Mouse (Mus musculus) embryonic facial prominence, embryonic 10.5 days (tissue): ENCODE measurements around the gene Dnajb2. TPM values are rescaled to one million over a fixed set of nuclear protein-coding genes. Genes with fewer than 3 reads are reported as not detected.

Experiments
- DNase-seq: peaks from one replicate; pipeline ENCODE4 v3.0.0-alpha.2; 2017; ENCODE audit warnings: low spot score
- H3K27ac ChIP-seq: fragments of 300-500 bp; sonication (generic); replicated peaks from 2 replicates; pipeline ENCODE4 v1.5.1; 2016; ENCODE audit warnings: mild to moderate bottlenecking
- H3K27me3 ChIP-seq: fragments of 300-500 bp; sonication (generic); replicated peaks from 2 replicates; pipeline ENCODE4 v1.6.1; 2016; ENCODE audit warnings: low read depth, mild to moderate bottlenecking; ENCODE audit not compliant: poor library complexity, severe bottlenecking
- H3K36me3 ChIP-seq: fragments of 300-500 bp; sonication (generic); replicated peaks from 2 replicates; pipeline ENCODE4 v1.6.1; 2016; ENCODE audit warnings: mild to moderate bottlenecking, moderate library complexity
- H3K4me1 ChIP-seq: fragments of 300-500 bp; sonication (generic); 2 replicates; pipeline ENCODE4 v1.6.1; 2016
- H3K4me3 ChIP-seq: fragments of 300-500 bp; sonication (generic); 2 replicates; pipeline ENCODE4 v1.5.1; 2016; ENCODE audit warnings: mild to moderate bottlenecking, moderate library complexity
- H3K9me3 ChIP-seq: fragments of 300-500 bp; sonication (generic); 2 replicates; pipeline ENCODE4 v1.6.1; 2016; ENCODE audit warnings: mild to moderate bottlenecking
- WGBS: fragments of 180-500 bp; shearing (Covaris S2); methylation state at CpG from one replicate; pipeline ENCODE4 v1.1.7; 2016; 5-methylcytosine and 5-hydroxymethylcytosine counted together
- polyA plus RNA-seq: library from polyadenylated mRNA; unstranded; fragments of >200 nt; fragmentation: Nextera tagmentation; extraction: Ambion mirVana; gene quantifications from 2 replicates; pipeline ENCODE4 v1.2.1, GENCODE M21; 2016

The Dnajb2 gene
- polyA plus RNA-seq, 1 experiment from 2014 or later = 27.0 TPM

DNA sequence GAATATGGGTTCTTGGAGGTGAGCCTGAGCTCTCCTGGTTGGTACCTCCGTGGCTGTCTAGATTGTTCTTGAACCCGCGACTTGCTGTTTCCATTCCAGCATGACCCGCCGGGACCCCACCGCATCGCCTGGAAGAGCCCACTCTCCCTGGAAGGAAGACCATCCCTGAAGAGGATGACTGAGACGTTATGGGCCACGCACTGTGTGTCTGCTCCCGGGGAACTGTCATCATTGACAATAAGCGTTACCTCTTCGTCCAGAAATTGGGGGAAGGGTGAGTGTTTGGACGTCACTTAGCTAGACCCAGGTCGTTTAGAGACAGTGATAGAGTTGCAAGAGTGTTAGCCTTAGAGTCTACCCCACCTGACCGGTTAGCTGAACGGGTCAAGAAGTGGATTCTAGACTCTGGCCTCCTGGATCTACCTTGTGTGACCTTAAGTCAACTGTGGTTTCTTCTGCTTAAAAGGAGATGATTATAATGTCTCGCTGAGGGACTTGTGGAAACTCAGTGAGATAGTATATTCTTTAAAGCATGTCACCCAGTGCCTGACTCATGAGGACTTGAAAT, 25.0 kb upstream of the Dnajb2 start:
- Histone ChIP-seq H3K4me3 (peak overlapping the region; percentile 82), H3K4me1 (peaks cover 42% of the 10 kb centered on the region), H3K9me3 (no peaks in the 10 kb centered on the region), H3K36me3 (peaks cover 45% of the 10 kb centered on the region), H3K27me3 (peaks cover 28% of the 10 kb centered on the region), H3K27ac (peak overlapping the region; percentile 89)
- 14% methylated on average over 17 of the region's 17 CpGs for WGBS
- no peak for DNase-seq

DNA sequence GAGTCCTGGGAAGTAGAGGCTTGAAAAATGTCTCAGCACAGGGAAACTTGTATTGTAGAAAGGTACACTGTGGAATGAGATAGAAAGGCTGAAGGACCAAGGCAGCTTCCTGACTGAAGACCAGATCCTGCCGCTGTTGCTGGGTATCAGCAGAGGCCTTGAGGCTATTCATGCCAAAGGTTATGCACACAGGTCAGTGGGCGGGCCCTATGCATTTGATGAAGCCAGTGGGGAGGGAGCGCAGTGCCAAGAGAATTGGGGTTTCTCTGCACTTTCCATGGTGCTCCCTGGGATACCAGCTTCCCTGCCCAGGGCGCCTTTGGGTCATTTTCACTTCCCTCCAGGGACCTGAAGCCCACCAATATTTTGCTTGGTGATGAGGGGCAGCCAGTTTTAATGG, 23.7 kb upstream of the Dnajb2 start:
- H3K36me3 ChIP-seq = peaks cover 45% of the 10 kb centered on the region
- H3K27ac ChIP-seq = no peak overlapping the region
- peaks cover 41% of the 10 kb centered on the region for H3K27me3 ChIP-seq
- DNase-seq = no peak
- no peaks in the 10 kb centered on the region for H3K9me3 ChIP-seq
- peaks cover 45% of the 10 kb centered on the region for H3K4me1 ChIP-seq
- 73% methylated on average over 4 of the region's 4 CpGs for WGBS
- peak overlapping the region; percentile 82 for H3K4me3 ChIP-seq

DNA sequence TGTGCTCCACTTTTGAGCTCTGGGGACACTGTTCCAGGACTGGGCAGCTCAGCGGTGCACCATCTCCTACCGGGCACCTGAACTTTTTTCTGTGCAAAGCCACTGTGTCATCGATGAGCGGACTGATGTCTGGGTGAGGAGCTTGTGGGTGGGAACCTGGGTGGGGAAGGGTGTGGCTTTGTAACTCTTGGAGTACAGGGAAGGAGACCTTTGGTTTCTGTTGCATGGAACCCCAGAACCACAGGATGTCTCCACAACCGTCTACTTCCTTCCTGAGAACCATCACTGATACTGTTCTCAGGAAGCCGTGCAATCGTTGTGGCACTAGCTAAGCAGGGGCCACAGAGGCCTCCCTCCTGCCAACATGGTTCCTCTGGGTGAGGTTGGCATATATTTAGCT, 23.1 kb upstream of the Dnajb2 start:
- 93% methylated on average over 7 of the region's 7 CpGs for WGBS
- DNase-seq = no peak
- H3K4me1 ChIP-seq = peaks cover 49% of the 10 kb centered on the region
- peaks cover 45% of the 10 kb centered on the region for H3K36me3 ChIP-seq
- H3K27ac ChIP-seq = no peak overlapping the region
- no peaks in the 10 kb centered on the region for H3K9me3 ChIP-seq
- peaks cover 45% of the 10 kb centered on the region for H3K27me3 ChIP-seq
- no peak overlapping the region for H3K4me3 ChIP-seq

DNA sequence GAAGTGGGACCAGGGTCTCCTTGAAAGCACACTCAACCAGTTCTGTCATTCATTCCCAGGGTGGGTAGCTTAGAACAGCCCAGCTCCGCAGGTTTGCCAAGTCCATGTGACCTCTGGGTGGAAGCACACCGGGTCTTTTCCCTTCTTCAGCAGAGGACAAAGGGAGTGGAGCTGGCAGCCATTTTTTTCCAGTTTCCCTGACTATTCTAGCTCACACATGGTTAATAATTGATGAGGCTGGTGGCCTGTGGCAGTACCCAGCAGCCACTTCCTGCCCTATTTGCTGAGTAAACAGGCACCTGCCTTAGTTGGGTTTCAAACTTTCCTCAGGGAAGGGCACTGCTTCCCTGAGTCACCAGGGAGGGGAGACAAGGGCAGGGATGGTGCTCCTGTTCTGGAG, 21.8 kb upstream of the Dnajb2 start:
- peaks cover 46% of the 10 kb centered on the region for H3K27me3 ChIP-seq
- peaks cover 51% of the 10 kb centered on the region for H3K4me1 ChIP-seq
- no peaks in the 10 kb centered on the region for H3K9me3 ChIP-seq
- peaks cover 45% of the 10 kb centered on the region for H3K36me3 ChIP-seq
- no peak overlapping the region for H3K27ac ChIP-seq
- no peak overlapping the region for H3K4me3 ChIP-seq
- no peak for DNase-seq
- 83% methylated on average over 2 of the region's 2 CpGs for WGBS

DNA sequence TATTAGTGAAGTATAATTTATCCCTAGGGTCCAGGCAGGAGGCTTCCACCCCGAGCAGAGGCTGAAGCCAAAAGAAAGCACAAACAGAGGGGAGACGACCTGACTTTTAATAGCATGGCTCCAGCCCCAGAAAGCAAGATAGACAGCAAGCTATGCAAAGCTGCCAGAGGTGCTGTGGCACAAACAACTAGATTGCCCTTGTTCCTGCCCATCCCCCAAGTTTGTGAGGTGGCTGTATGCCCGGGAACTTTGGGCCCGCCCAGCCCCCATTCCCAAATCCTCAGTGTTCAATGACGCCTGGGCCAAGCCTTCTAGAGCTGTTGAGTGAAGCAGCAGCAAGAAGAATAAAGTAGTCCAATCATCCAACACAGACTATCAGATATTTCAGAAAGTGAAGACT, 21.3 kb upstream of the Dnajb2 start:
- no peak for DNase-seq
- Histone ChIP-seq H3K27ac (no peak overlapping the region), H3K4me1 (peaks cover 51% of the 10 kb centered on the region), H3K4me3 (no peak overlapping the region), H3K9me3 (no peaks in the 10 kb centered on the region), H3K27me3 (peaks cover 48% of the 10 kb centered on the region), H3K36me3 (peaks cover 45% of the 10 kb centered on the region)
- WGBS = 80% methylated on average over 5 of the region's 5 CpGs

DNA sequence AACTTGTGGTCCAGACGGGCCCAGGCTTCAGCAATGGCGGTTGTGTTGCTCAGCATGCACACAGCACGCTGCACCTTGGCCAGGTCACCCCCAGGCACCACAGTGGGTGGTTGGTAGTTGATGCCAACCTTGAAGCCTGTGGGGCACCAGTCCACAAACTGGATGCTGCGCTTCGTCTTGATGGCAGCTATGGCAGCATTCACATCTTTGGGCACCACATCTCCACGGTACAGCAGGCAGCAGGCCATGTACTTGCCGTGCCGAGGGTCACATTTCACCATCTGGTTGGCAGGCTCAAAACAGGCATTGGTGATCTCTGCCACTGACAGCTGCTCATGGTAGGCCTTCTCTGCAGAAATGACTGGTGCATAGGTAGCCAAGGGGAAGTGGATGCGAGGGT, 20.4 kb upstream of the Dnajb2 start:
- Histone ChIP-seq H3K4me1 (peaks cover 46% of the 10 kb centered on the region), H3K9me3 (no peaks in the 10 kb centered on the region), H3K27ac (no peak overlapping the region), H3K4me3 (no peak overlapping the region), H3K27me3 (peaks cover 57% of the 10 kb centered on the region), H3K36me3 (peaks cover 45% of the 10 kb centered on the region)
- 92% methylated on average over 9 of the region's 9 CpGs for WGBS
- no peak for DNase-seq

DNA sequence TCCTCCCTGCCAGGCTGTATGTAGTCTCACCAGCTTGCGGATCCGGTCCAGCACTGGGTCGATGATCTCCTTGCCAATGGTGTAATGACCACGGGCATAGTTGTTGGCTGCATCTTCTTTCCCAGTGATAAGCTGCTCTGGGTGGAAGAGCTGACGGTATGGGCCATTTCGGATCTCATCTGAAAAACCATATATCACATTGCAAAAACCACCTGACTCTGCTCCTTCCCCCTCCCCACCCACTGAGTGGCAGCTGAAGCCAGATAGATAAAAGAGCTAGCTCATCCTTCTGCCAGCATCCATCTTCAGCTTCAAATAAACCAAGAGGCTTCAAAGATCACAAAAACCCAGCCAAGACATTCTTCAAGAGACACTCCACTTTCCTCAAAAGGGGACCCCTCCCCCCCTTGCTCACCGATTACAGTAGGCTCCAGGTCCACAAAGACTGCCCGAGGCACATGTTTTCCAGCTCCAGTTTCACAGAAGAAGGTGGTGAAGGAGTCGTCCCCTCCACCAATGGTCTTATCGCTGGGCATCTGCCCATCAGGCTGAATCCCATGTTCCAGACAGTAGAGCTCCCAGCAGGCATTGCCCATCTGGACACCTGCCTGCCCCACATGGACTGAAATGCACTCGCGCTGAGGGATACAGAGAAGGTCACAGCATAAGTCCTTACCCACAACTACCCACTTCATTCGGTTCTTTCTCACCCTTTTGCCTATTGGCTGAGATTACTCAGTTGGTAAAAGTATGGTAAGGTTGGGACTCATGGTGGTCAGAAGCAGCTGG, 19.2 kb upstream of the Dnajb2 start:
- Histone ChIP-seq H3K36me3 (peaks cover 42% of the 10 kb centered on the region), H3K27ac (no peak overlapping the region), H3K4me3 (no peak overlapping the region), H3K4me1 (peaks cover 36% of the 10 kb centered on the region), H3K27me3 (peaks cover 69% of the 10 kb centered on the region), H3K9me3 (no peaks in the 10 kb centered on the region)
- WGBS = 79% methylated on average over 13 of the region's 13 CpGs
- DNase-seq = no peak

DNA sequence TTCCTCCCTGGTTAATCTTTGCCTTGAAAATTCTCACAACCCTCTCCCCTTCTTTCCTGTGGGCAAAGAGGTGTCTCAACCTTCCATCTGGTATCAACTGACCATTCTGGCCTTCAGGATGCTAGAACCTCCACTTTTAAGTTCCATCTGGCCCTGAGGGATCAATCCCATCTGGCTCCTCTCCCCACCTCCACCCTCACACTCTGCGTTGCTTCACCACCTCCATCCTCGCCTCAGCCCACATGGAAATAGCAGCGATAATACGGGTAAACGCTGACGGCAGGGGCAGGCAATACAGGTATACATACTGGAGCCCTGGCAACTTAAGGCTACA, 18.3 kb upstream of the Dnajb2 start:
- no peak for DNase-seq
- H3K27ac ChIP-seq = no peak overlapping the region
- peaks cover 27% of the 10 kb centered on the region for H3K4me1 ChIP-seq
- peak overlapping the region; percentile 63 for H3K4me3 ChIP-seq
- peaks cover 77% of the 10 kb centered on the region for H3K27me3 ChIP-seq
- no peaks in the 10 kb centered on the region for H3K9me3 ChIP-seq
- 5% methylated on average over 6 of the region's 6 CpGs for WGBS
- peaks cover 33% of the 10 kb centered on the region for H3K36me3 ChIP-seq

DNA sequence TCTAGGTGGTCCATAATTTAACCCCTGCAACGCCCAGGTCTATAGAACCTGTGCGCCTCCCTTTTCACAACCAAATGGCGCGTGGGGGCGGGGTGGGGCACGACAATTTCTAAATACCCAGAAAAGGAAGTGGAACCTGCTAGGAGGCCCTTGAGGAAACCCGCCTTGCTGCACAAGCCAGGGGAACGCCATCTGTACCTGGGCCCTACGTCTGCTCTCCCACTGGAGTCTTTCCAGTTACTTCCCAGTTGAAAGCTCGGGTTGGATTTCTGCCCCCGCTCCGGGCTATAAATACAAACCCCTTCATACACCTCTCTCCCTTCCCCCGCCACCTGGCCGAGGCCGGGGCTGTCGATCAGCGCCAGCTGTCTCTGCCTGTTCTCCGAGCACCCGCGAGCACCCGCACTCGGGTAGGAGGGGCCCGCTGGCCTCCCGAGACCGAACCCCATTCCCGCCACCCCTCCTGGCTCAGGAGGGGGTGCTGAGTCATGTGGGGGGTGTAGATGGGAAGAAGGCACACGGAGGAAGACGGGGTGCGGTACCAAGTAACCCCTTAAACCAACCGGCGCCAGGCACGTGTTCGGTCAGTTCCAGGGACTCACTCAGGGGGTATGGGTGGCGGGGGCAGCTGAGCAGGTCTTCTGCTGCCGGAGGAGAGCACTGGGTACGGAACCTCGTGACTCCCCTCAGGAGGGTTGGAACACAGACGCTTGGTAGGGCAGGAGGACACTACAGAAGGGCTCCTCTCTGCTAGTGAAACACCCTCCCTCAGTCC, 17.8 kb upstream of the Dnajb2 start:
- DNase-seq = peak; percentile 44
- peaks cover 25% of the 10 kb centered on the region for H3K4me1 ChIP-seq
- H3K4me3 ChIP-seq = peak overlapping the region; percentile 63
- WGBS = 2% methylated on average over 38 of the region's 38 CpGs
- H3K9me3 ChIP-seq = no peaks in the 10 kb centered on the region
- H3K27me3 ChIP-seq = peaks cover 83% of the 10 kb centered on the region
- H3K36me3 ChIP-seq = peaks cover 28% of the 10 kb centered on the region
- H3K27ac ChIP-seq = peak overlapping the region; percentile 32; the same call in 1 of the 2 replicates

DNA sequence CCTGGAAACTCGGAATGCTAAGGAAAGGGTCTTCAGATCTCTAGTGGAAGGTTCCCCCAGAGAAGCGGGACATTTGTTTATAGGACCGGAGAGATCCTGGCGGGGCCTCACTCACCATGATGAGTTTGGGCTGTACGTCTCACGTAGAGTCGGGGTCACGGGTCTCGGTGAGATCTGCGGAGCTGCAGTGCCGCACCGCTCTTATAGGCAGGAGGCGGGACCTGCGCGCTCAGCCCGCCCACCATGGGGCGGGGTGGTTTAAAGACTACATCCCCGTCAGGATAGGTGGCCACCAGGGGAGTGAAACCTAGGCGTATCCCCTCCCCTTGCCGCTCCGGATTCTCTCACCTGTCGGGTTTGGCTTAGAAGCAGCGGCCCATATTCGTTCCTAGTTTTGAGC, 17.1 kb upstream of the Dnajb2 start:
- peaks cover 21% of the 10 kb centered on the region for H3K36me3 ChIP-seq
- H3K27me3 ChIP-seq = peaks cover 85% of the 10 kb centered on the region
- H3K4me3 ChIP-seq = peak overlapping the region; percentile 63
- H3K9me3 ChIP-seq = no peaks in the 10 kb centered on the region
- under 1% methylated on average over 24 of the region's 24 CpGs for WGBS
- no peak overlapping the region for H3K27ac ChIP-seq
- peaks cover 25% of the 10 kb centered on the region for H3K4me1 ChIP-seq
- peak; percentile 80 for DNase-seq

DNA sequence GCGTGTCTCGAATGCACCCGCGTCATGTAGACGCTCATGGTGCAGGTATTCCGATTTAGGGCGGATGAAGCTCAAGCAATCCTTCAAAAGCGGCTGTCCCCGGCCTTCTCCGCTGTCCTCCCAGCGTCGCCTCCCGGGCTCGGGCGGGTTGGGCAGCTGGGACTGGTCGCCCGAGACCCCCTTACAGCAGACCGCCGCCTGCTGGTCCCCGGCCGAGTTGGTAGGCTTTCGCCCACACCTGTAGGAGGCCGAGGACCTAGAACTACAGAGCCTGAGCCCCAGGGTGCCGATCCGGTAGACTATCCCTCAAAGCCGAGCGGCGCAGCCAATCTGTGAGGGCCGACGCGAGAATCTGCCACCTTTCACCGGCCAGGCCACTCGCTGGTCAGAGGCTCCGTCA, 16.7 kb upstream of the Dnajb2 start, which contains the start of gene Tuba4a:
Tuba4a (minus strand) TSS at position 335 of the 400 bp plus-strand sequence.
- Histone ChIP-seq H3K9me3 (no peaks in the 10 kb centered on the region), H3K27me3 (peaks cover 85% of the 10 kb centered on the region), H3K36me3 (peaks cover 16% of the 10 kb centered on the region), H3K4me3 (peak within 1 kb of the TSS; percentile 63), H3K27ac (peak within 1 kb of the TSS; percentile 32; the same call in 1 of the 2 replicates), H3K4me1 (peaks cover 25% of the 10 kb centered on the region)
- 1% methylated on average over 34 of the region's 34 CpGs for WGBS
- DNase-seq = peak; percentile 60

DNA sequence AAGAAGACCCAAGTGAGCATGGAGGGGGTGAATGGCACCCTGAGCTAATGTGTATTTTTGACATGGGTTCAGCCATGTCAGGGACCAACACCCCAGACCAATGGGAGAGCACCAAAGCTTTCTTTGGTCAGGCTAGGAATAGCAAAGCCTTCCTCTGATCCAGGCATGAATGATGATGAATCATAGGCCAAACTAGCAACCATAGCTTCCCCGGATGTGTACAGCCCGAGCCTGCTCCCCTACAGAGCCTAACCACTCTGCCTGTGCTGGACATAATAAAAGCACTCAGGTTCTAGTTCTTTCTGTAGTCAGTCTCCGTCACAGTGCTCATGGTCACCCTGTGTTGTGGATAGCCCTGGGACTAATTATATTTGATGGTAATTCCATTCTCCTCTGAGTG, 14.7 kb upstream of the Dnajb2 start:
- H3K27me3 ChIP-seq = peaks cover 71% of the 10 kb centered on the region
- peaks cover 25% of the 10 kb centered on the region for H3K4me1 ChIP-seq
- H3K4me3 ChIP-seq = no peak overlapping the region
- no peaks in the 10 kb centered on the region for H3K36me3 ChIP-seq
- no peak for DNase-seq
- no peaks in the 10 kb centered on the region for H3K9me3 ChIP-seq
- no peak overlapping the region for H3K27ac ChIP-seq
- 84% methylated on average over 3 of the region's 3 CpGs for WGBS
